Mouse (Mus musculus): ENCODE measurements around the gene Myo1b. TPM values are rescaled to one million over a fixed set of nuclear protein-coding genes. Genes with fewer than 3 reads are reported as not detected.

Myo1b gene
- polyA plus RNA-seq, 1 experiment from 2014 or later: 26.2 TPM

DNA sequence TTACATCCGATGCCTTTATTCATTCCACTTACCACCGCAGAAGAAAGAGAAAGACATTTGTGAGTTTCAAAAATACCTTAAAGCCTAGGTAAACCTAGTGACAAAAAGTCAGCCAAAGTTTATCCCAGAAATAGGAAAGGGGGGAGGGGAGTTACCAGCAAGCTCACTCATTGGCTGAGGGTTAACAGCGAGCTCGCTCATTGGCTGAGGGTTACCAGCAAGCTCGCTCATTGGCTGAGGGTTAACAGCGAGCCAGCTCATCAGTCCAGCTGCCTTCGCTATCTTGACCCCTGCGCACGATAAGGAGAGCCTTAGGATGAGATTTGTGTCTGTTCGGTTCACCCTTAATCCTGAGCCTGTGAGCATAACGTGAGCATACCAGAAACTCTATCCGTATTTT, 6.9 kb upstream of the Myo1b start:
- in situ Hi-C loops (cut with MboI; ENCODE audit: low pct_unique_long_range_greater_than_20kb): no loop called here
- no peaks in the 10 kb centered on the region for H3K27me3 ChIP-seq
- POLR2A ChIA-PET: no interaction called here
- DNase-seq (ENCODE audit: low read depth, low spot score) (no peak), ATAC-seq (no peak)
- CTCF ChIA-PET: no interaction called here
- TF ChIP-seq CTCF (IDR thresholded peaks at IDR 0.05): no peak

GRCm38 (mm10) chr1:51916276-51916675, 405 bp upstream of the Myo1b start:
- in situ Hi-C loops (cut with MboI; ENCODE audit: low pct_unique_long_range_greater_than_20kb): no loop called here
- POLR2A ChIA-PET: no interaction called here
- ATAC-seq: no peak
- no peak for DNase-seq (ENCODE audit: low read depth, low spot score)
- CTCF ChIA-PET: no interaction called here
- H3K27me3 ChIP-seq: no peaks in the 10 kb centered on the region
- no peak for TF ChIP-seq CTCF (IDR thresholded peaks at IDR 0.05)

DNA sequence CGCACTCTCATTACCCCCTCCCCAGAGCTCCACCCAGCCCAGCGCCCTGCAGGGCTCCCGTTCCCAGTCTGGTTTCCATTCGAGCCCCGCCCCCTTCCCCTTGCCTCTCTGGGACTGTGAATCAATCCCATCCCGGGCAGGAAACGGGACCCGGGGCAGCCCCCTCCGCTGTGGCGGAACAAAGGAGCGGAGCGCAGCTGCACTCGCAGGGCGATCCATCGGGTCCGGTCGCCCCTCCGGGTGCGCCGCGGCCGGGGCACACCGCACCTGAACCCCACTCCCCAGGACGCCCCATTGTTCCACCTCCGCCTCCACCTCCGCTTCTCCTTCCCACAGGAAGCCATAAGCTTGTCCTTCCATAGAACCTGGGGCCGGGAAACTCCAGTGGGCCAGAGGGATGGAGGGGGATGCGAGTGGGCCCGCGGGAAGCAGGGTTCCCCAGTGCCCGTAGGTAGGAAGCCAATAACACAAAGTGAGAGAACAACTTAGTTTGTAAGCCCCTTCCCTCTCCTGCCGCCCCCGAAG, 758 bp downstream of the Myo1b start:
- DNase-seq (ENCODE audit: low read depth, low spot score): no peak
- no peak for TF ChIP-seq CTCF (IDR thresholded peaks at IDR 0.05)
- ATAC-seq: peak; percentile 84
- ChIA-PET POLR2A (interaction anchor here (0.5 kb wide), 1 partner anchor 57 kb away, joined by 3 read pairs; no protein-coding TSS in a partner anchor), CTCF (no interaction called here)
- no peaks in the 10 kb centered on the region for H3K27me3 ChIP-seq
- in situ Hi-C loops (cut with MboI; ENCODE audit: low pct_unique_long_range_greater_than_20kb): no loop called here

DNA sequence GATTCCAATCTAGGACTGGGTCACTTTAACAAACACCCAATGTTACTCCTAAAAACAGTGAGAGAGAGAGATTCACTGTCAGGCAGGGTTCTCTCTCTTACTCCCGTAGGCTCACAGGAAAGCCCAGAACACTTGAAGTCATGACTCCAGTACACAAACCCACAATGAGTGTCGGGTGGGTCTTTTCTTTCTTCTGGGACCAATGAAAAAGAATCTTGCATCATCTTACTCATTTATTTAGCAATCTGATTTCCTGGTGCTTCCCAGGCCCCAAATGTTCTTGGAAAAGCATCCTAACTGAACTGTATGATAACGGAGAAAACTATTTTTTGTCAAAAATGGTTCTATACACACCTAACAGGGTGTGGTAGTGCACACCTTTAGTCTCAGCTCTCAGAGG, 1.8 kb downstream of the Myo1b start:
- CTCF ChIA-PET: interaction anchor here (1.4 kb wide), 1 partner anchor 10 kb away, joined by 3 read pairs; no protein-coding TSS in a partner anchor
- POLR2A ChIA-PET: no interaction called here
- DNase-seq (ENCODE audit: low read depth, low spot score): no peak
- no peaks in the 10 kb centered on the region for H3K27me3 ChIP-seq
- no peak for TF ChIP-seq CTCF (IDR thresholded peaks at IDR 0.05)
- no peak for ATAC-seq
- in situ Hi-C loops (cut with MboI; ENCODE audit: low pct_unique_long_range_greater_than_20kb): loop anchor here (5.0 kb wide), 1 partner anchor 122 kb away; no protein-coding TSS in a partner anchor

DNA sequence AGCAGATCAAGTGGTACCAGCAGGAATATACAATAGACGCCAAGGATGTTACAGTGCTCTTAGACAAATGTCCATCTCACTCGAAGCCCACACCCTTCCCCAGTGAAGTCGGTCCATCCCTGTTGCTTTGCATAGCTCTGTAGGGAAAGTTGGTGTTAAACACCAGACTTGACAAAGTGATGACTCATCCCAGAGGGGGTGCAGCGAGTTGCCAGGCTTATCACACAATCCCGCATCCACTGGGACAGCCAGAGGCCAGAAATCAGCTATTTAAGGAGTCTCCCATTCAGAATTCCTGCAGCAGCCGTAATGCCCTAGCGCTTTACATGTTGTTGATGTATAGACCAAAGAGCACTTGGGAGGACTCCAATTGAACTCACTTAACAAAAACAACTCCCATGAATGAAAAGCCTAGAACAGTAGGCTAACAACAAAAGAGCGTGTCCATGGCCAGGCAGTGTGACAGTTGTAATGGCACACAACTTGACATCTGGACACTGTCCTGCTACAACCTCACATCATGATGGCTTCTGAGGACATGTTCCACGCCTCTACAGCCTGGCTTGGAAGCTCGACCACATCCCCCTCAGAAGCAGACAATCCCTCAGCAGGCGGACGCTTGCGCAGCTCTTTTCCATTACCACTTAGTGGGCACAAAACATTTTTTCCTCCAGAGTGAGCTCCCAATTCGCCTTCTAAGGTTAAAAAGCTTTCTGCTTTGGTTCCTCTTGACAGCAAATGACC, 2.6 kb downstream of the Myo1b start:
- H3K27me3 ChIP-seq: no peaks in the 10 kb centered on the region
- in situ Hi-C loops (cut with MboI; ENCODE audit: low pct_unique_long_range_greater_than_20kb): loop anchor here (5.0 kb wide), 1 partner anchor 121 kb away; no protein-coding TSS in a partner anchor
- DNase-seq (ENCODE audit: low read depth, low spot score) (no peak), ATAC-seq (no peak)
- TF ChIP-seq CTCF (IDR thresholded peaks at IDR 0.05): no peak
- CTCF ChIA-PET: interaction anchor here (1.2 to 1.4 kb wide), 2 partner anchors 9 to 29 kb away, joined by 3 to 4 read pairs; no protein-coding TSS in a partner anchor
- POLR2A ChIA-PET: no interaction called here

- no peaks in the 10 kb centered on the region for H3K27me3 ChIP-seq
- no peak for DNase-seq (ENCODE audit: low read depth, low spot score)
- CTCF ChIA-PET: no interaction called here
- no peak for TF ChIP-seq CTCF (IDR thresholded peaks at IDR 0.05)
- in situ Hi-C loops (cut with MboI; ENCODE audit: low pct_unique_long_range_greater_than_20kb): loop anchor here (5.0 kb wide), 1 partner anchor 119 kb away; no protein-coding TSS in a partner anchor
- POLR2A ChIA-PET: interaction anchor here (0.6 to 0.8 kb wide), 2 partner anchors 132 to 145 kb away, joined by 3 read pairs; no protein-coding TSS in a partner anchor
- ATAC-seq: no peak
These were observed 4.5 kb downstream of the Myo1b start for GRCm38 (mm10) chr1:51911331-51911730.

DNA sequence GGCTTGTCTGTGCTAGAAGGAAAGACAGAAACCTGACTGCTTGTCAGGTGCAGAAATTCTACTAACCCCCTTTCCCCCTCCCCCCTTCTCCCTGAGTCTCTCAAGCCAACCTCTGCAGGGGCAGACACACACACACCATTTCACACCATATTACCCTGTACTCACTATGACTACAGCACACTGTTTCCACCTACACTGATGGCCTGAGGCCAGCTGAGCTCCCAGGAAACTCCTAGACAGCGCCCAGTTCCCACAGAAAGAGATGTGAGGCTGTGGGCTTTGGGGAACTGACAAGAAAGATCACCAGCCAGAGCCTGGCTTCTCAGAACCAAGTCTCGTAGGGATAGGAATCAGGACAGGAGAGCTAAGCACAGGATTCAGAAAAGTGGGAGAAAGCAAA, 6.7 kb downstream of the Myo1b start:
- CTCF ChIA-PET: interaction anchor here (1.5 kb wide), 1 partner anchor 19 kb away, joined by 3 read pairs; no protein-coding TSS in a partner anchor
- in situ Hi-C loops (cut with MboI; ENCODE audit: low pct_unique_long_range_greater_than_20kb): no loop called here
- no peak for TF ChIP-seq CTCF (IDR thresholded peaks at IDR 0.05)

GRCm38 (mm10) chr1:51907821-51908220, 8.1 kb downstream of the Myo1b start:
- TF ChIP-seq CTCF (IDR thresholded peaks at IDR 0.05): no peak
- ATAC-seq (no peak), DNase-seq (ENCODE audit: low read depth, low spot score) (no peak)
- ChIA-PET CTCF (interaction anchor here (0.6 to 1.5 kb wide), 3 partner anchors 14 to 71 kb away, joined by 3 to 4 read pairs (median 4); no protein-coding TSS in a partner anchor), POLR2A (interaction anchor here (0.9 kb wide), 1 partner anchor 11 kb away, joined by 3 read pairs; no protein-coding TSS in a partner anchor)
- in situ Hi-C loops (cut with MboI; ENCODE audit: low pct_unique_long_range_greater_than_20kb): no loop called here
- H3K27me3 ChIP-seq: no peaks in the 10 kb centered on the region

More for the DNA sequence above, 6.7 kb downstream of the Myo1b start:
- ATAC-seq (no peak), DNase-seq (ENCODE audit: low read depth, low spot score) (no peak)
- POLR2A ChIA-PET: no interaction called here
- H3K27me3 ChIP-seq: no peaks in the 10 kb centered on the region

GRCm38 (mm10) chr1:51906206-51906906, 9.5 kb downstream of the Myo1b start:
- ATAC-seq (no peak), DNase-seq (ENCODE audit: low read depth, low spot score) (no peak)
- no peak for TF ChIP-seq CTCF (IDR thresholded peaks at IDR 0.05)
- ChIA-PET CTCF (interaction anchor here (1.0 kb wide), 1 partner anchor 9 kb away, joined by 3 read pairs; no protein-coding TSS in a partner anchor), POLR2A (no interaction called here)
- in situ Hi-C loops (cut with MboI; ENCODE audit: low pct_unique_long_range_greater_than_20kb): no loop called here
- H3K27me3 ChIP-seq: no peaks in the 10 kb centered on the region

GRCm38 (mm10) chr1:51905073-51905472, 10.8 kb downstream of the Myo1b start:
- DNase-seq (ENCODE audit: low read depth, low spot score): no peak
- TF ChIP-seq CTCF (IDR thresholded peaks at IDR 0.05): no peak
- POLR2A ChIA-PET: no interaction called here
- ATAC-seq: no peak
- CTCF ChIA-PET: interaction anchor here (0.8 to 1.2 kb wide), 4 partner anchors 8 to 113 kb away, joined by 3 read pairs; no protein-coding TSS in a partner anchor
- in situ Hi-C loops (cut with MboI; ENCODE audit: low pct_unique_long_range_greater_than_20kb): no loop called here
- H3K27me3 ChIP-seq: no peaks in the 10 kb centered on the region

All from Patski (cell line).